Mouse (Mus musculus): ENCODE results near the gene Gga3.

Gene Gga3

DNA sequence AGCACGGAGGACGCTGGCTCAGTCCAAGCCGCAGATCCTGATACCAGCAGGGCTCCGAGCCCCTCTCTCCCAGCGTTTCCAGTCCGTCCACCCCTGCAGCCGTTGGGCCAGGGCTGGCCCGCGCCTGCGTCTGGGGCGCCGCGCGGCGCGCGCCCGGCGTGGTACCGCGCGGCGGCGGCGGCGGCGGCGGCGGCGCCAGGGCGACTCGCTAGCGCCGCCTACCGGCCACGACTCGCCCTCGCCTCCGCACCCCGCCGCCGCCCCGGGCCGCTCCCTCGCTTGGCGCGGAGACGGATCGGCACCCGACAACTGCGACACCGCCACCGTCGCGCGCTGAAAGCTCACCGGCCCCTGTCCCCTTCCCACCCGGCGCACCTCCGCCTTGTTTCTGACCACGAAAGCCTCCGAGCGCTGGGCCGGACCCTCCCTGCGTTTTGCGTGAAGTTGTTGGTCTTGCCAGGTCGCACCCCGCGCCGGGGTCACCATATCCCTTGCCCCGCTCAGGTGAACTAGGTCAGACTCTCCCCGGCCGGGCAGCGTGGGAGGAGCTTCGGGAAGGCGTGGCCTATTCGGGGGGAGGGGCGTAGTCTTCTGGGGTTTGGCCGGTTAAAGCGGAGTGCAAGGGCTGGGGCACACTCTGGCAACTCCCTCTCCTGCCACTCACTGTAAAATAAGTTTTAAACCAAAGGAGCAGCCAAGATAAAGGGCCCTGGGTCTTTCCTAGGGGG, 8.7 kb upstream of the Gga3 start, which contains the start of gene Mif4gd:
TSS of gene Mif4gd (minus strand) at position 560 of the 728 bp plus-strand sequence.
- peak; percentile 86 for DNase-seq (ENCODE audit: low read depth, low spot score)

DNA sequence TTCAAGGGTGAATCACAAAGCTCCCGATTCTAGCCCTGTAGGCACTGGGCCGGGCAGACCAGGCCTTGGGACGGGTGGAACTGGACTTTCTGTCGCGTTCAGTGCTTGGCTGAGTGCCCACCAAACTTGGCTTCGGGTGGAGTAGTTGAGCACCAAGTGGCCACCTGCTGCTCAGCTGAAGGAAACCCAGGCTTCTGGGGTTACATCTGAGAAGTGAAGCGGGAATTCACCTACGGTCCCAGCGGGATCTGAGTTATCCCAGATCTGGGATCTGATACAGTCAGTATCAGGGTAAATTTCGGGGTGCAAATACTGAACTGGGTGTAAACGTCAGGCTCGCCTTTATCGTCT, 8.2 kb upstream of the Gga3 start:
- peak; percentile 31 for DNase-seq (ENCODE audit: low read depth, low spot score)

DNA sequence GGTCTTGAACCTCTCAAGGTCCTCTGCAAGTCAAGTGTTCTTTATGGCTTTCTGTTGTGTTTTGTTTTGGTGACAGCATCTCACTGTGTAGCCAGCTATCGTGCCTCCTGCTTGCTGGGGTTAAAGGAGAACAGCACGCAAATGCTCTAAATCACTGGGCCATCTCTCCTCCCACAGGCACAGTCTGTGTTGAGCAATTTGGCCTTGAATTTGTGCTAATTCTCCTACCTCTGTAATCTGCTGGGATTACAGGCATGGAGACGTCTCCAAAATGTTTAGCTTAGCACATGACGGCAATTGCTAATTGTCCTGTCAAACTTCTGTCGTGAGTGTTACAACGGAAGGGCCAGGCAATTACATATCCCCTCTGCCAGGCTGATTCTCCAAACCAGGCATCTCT, 7.3 kb upstream of the Gga3 start:
- DNase-seq (ENCODE audit: low read depth, low spot score), result no peak

DNA sequence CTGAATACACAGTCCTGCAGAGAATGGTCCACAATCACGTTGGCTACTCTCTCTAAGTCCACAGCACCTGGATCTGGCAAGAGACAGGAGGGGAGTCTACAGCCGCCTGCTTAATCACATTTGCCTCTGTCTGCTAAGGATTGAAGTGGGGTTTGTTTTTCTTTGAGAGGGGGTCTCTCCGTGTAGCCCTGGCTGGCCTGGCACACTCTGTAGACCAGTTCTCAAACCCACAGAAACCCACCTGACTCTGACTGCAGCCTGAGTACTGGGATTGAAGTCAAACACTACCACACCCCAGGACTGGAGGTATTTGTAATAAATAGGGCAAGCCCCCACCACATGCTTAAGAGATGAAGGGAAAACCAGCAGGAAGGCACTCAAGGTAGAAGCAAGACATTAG, 5.7 kb upstream of the Gga3 start:
- DNase-seq (ENCODE audit: low read depth, low spot score), result no peak

DNA sequence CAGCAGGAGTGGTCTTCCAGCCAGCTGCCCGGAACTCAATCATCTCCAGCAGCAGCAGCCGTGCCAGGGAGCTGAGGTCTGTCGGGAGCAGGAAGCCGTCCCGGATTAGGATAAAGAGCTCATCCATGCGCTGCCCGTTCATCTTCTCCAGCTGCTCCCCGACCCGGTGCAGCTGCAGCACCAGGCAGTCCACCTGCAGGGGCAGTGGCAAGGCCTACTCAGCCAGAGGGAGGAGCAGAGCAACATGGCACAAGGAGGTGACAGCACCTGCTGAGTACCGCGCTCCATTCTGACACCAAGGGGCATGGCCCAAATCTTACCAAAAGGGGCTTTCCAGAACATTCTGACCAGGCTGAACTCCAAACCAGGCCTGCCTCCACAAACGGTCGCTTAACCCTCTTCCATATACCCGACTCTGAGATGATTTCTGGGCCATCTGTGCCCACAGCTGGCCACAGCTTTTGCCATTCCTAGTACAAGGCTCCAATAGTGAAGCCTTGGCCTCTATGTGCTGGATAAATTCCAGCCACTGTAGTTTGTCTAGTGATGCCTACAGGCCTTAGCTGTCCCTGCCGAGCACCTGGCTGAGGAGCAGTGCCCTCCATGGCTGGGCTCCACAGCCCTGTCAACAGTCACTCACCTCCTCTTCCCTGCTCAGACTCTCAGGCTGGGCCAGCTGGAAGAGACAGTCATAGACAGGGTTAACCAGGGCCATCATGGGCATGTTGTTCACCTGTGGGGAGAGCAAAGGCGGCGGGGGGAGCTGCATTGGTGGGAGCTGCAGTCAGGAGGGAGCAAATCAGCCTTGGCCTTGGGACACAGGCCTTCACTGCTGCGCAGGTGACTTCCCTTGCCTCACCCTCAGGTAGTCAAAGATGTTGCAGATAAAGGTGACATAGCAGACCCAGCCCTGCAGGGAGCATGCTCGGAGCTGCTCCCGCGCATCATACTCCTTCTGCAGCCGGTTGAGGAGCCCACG, 4.9 kb upstream of the Gga3 start:
- no peak for DNase-seq (ENCODE audit: low read depth, low spot score)

DNA sequence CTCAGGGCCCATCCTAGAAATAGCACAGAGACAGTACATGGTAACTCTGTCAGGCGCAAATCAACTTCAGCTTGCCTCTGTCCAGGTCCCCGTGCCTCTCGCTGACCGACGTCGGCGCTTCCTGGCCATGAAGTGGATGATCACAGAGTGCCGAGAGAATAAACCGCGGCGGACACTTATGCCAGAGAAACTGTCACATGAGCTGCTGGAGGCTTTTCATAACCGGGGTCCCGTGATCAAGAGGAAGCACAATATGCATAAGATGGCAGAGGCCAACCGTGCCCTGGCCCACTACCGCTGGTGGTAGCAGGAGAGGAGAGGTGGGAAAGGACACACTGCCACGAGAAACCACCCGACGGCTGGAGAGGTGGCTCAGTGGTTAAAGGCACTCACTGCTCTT, 2.9 kb upstream of the Gga3 start:
- DNase-seq (ENCODE audit: low read depth, low spot score), result no peak

DNA sequence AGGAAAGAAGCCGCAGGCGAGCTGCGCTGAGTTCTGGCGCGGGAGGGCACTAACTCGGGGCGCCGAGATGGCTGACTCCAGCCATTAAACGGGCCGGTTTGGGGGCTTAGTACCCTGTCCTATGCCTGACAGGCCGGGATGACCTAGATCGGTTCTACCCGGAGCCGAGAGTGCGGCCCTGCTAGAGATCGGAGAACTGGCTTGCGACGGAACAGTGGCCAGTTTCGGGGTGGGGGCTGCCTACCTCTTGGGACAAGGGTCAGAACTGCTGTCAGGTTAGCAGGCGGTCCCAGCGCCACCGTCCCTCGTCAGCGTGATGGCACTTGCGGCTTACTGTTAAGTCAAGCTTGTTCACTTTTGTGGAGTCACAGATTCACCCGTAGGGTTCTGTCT, 449 bp upstream of the Gga3 start:
- DNase-seq (ENCODE audit: low read depth, low spot score), result no peak

DNA sequence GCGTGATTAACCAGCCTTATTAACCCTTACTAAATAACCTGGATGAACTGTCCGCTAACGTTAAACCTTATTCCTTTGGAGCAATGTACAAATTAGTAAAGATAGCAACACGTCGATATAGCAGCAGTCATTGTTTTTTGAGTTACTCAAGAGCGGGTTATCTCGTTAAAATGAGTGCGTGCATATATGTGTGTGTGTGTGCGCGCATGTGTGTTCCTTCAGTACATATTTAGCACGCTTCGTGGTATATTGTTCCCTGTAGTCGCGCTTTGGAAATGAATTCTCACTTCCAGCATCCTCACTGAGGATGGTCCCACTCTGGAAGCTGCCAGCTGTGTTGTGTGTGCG, 749 bp downstream of the Gga3 start:
- DNase-seq (ENCODE audit: low read depth, low spot score), result no peak

- DNase-seq (ENCODE audit: low read depth, low spot score), result no peak
These were observed 2.7 kb downstream of the Gga3 start for GRCm38 (mm10) chr11:115601174-115601573.

DNA sequence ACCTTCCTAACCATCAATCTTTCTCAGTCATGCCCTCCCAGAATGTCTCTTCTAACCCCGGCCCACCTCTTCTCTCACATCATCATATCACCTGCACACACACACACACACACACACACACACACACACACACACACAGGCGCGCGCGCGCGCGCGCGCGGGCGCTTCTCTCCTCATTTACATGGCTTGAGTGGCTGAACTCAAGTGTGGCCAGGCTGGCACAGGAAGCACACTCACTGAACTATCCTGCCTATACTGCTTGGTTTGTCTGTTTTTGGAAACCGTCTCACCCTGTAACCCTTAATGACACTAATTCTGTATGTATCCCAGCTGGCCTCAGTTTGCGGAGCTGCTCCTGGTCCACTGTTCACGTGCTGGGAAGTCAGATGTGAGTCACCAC, 3.1 kb downstream of the Gga3 start:
- DNase-seq (ENCODE audit: low read depth, low spot score), result no peak

- no peak for DNase-seq (ENCODE audit: low read depth, low spot score)
These were observed 4.1 kb downstream of the Gga3 start for GRCm38 (mm10) chr11:115599722-115600121.

GRCm38 (mm10) chr11:115598309-115598708, 5.5 kb downstream of the Gga3 start:
- no peak for DNase-seq (ENCODE audit: low read depth, low spot score)

DNA sequence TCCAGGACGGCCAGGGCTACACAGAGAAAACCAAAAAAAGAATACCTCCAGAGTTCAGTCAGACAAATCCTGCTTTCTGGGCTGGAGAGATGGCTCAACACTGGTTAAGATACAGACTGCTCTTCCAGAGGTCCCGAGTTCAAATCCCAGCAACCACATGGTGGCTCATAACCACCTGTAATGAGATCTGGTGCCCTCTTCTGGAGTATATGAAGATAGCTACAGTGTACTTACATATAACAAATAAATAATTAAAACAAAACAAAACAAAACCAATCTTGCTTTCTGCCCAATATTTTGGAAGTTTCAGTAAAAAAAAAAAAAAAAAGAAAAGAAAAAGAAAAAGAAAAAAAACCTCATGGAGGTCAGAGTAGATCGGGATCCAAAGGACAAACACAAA, 8.6 kb downstream of the Gga3 start:
- no peak for DNase-seq (ENCODE audit: low read depth, low spot score)

- DNase-seq (ENCODE audit: low read depth, low spot score), result no peak
These were observed 13.2 kb downstream of the Gga3 start for GRCm38 (mm10) chr11:115590526-115591075.

DNA sequence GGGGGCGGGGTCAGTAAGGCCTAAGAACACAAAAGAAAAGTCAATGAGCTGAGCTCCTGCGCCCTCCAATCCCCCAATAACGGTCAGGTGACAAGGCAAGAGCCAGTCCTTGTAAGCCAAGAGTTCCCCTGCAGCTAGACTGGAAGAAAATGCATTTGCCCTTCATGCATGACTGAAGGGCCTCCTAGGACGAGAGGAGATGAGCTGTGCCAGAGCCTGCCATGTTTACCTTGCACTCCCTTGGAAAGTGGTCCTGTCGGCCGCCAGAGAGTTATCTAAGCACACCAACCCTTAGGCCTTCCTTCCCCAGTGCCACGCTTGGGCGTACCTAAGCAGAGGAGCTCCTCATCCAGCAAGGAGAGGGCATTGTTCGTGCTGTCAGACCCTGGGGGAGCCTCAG, 15.9 kb downstream of the Gga3 start:
- no peak for DNase-seq (ENCODE audit: low read depth, low spot score)

DNA sequence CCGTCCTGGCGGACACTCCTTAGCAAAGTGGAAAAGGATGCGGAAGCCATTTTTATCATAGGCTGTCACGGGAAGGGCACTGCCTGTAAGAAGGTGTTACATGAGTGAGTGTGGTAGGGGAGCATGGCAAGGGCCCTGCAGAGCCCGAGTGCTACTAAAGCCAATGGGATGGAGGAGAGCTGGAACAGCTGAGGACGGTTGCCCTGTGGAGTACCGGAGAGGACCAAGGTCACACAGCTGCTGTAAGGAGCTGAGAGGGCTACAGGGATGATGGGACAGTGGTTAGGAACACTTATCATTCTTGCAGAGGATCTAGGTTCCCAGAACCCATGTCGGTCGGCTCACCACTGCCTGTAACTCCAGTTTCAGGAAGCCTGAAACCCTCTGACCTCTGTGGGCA, 17.4 kb downstream of the Gga3 start:
- DNase-seq (ENCODE audit: low read depth, low spot score), result no peak

DNA sequence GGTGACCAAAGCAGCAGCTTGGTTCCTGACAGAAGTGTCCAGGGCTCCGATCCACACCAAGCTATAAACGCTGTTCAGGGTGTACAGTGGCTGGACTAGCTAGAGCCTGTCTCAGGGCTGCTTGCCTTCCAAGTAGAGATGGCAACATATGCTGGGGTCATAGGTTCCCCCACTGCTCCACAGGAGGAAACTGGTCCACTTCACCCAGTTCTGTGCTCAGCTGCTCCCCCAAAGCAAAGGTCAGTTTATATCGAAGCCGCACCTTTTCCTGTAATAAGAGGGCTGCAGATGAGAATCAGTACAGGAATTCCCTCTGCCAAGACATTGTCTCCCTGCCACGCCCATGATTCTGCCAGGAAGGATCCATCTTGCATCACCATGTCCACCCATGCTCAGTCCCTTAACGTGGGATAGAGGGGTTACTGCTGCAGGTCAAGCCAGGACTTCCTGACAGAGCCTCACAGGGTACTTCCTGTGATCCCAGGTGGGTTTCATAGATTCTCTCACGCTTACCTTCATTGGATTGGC, 18.2 kb downstream of the Gga3 start:
- DNase-seq (ENCODE audit: low read depth, low spot score), result no peak

- no peak for DNase-seq (ENCODE audit: low read depth, low spot score)
These were observed 19.3 kb downstream of the Gga3 start for GRCm38 (mm10) chr11:115584376-115585073.

- DNase-seq (ENCODE audit: low read depth, low spot score), result no peak
These were observed 20.8 kb downstream of the Gga3 start for GRCm38 (mm10) chr11:115582913-115583606.

DNA sequence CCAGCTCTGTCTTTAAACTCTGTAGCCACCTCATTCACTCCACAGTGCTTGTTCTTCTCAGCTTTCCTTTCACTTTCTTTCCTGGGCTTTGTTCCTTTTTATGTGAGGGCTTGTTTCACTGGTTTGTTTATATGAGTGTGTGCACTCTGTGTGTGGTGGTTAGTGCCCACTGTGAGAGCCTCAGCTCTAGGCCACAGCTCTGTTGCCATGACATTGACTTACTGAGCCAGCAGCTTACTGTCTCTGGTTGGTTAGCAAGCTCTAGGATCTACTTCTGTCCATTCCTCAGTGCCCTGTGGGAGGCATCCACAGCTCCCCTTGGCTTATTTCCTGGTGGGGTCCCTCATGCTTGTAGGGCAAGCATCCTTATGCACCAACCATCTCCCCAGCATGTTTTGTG, 24.8 kb downstream of the Gga3 start:
- no peak for DNase-seq (ENCODE audit: low read depth, low spot score)

GRCm38 (mm10) chr11:115564961-115565360, 38.9 kb downstream of the Gga3 start:
- no peak for DNase-seq (ENCODE audit: low read depth, low spot score)
